Mouse (Mus musculus): ENCODE results near the gene Fam69a. TPM values are rescaled to one million over a fixed set of nuclear protein-coding genes. Genes with fewer than 3 reads are reported as not detected.

Gene Fam69a
- polyA plus RNA-seq, 1 experiment from 2014 or later, result 18.1 TPM

DNA sequence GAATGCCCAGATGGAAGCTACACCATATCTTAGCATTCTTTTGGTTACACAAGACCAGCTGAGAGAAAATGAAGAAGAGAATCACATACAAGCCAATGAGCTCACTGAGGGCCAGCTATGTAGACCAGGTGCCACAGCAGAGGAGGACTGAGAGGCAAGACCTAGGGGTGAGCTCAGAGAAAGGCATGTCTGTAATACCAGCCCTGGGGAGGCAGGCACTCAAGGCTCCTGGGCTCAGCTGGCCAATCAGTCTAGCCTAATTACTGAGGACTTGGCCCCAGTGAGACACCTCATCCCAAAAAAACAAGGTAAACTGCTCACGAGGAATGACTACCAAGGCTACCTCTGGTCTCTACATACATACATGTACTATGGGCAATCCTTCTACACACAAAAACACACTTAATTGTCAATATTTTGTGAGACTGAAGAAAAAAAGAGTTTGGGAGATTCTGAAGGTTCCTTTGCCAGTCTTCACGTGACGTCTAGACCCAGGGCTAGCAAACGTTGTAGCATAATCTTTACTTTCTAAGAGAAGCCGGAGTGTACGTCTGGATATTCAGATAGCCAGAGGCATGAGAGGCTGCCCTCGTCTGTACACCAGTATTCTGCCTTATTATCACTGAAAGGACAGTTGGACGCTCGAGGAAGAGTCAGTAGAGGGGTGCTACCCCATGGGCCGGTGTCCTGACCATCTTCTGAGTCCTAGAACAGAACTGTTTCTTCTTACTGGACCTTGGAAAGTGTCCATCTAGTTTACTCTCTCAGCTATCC lies 51.9 kb downstream of the Fam69a start:
- no peaks in the 10 kb centered on the region for H3K27me3 ChIP-seq (ENCODE audit: control insufficient read depth, insufficient read depth, low read length)
- ATAC-seq (replicated peaks; ENCODE audit: low FRiP score) (no peak), DNase-seq (ENCODE audit: low spot score) (no peak)
- no peaks in the 10 kb centered on the region for H3K4me1 ChIP-seq (replicated peaks; ENCODE audit: control insufficient read depth, insufficient read depth, low read length)
- H3K27ac ChIP-seq (ENCODE audit: low read depth, low read length), result no peak overlapping the region
- H3K9me3 ChIP-seq (ENCODE audit: control insufficient read depth, low read length), result no peaks in the 10 kb centered on the region
- no peaks in the 10 kb centered on the region for H3K36me3 ChIP-seq (ENCODE audit: control insufficient read depth, insufficient read depth, low read length)
- no peak overlapping the region for H3K4me3 ChIP-seq (ENCODE audit: low read depth, low read length)
- no peak overlapping the region for H3K4me2 ChIP-seq (ENCODE audit: low read depth, low read length, severe bottlenecking)
- 90% methylated on average over 10 of the region's 10 CpGs for WGBS
- no peak overlapping the region for H3K9ac ChIP-seq (ENCODE audit: low read length)

DNA sequence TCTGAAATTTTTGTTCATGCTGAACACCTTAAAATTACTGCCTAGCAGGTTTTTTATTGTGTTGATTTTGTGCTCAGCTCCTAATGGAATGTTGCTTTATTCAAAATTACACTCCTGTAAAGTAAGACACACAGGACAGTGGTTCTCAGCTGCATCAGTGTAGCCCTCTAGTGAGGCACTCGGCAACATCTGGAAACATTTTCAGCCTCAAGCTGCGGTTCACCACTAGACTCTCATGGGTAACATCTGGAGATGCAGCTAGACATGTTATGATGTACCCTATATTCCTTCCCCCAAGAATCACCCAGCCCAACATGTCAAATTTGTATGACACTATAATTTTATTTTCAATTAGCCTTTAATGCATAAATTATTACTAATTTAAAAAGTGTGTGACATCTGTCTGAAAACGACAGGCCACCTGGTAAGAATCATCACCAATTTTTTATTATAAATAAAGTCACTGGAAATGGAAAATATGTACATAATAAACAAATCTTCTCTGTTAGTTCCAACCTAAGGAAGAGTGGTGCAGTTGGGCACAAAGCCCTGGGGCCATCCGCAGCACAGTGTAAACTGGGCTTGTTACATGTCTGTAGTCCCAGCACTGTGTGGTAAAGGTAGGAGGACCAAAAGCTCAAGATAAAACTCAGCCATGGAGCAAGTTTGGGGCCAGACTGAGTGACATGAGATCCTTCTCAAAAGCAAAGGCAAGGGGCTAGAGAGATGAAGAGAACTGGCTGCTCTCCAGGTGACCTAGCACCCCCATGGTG lies 53.5 kb downstream of the Fam69a start:
- Histone ChIP-seq H3K4me3 (ENCODE audit: low read depth, low read length) (no peak overlapping the region), H3K4me1 (replicated peaks; ENCODE audit: control insufficient read depth, insufficient read depth, low read length) (no peaks in the 10 kb centered on the region), H3K27me3 (ENCODE audit: control insufficient read depth, insufficient read depth, low read length) (no peaks in the 10 kb centered on the region), H3K27ac (ENCODE audit: low read depth, low read length) (no peak overlapping the region), H3K36me3 (ENCODE audit: control insufficient read depth, insufficient read depth, low read length) (no peaks in the 10 kb centered on the region), H3K4me2 (ENCODE audit: low read depth, low read length, severe bottlenecking) (no peak overlapping the region), H3K9me3 (ENCODE audit: control insufficient read depth, low read length) (no peaks in the 10 kb centered on the region), H3K9ac (ENCODE audit: low read length) (no peak overlapping the region)
- no peak for ATAC-seq (replicated peaks; ENCODE audit: low FRiP score)
- WGBS, result 79% methylated on average over 4 of the region's 4 CpGs
- no peak for DNase-seq (ENCODE audit: low spot score)

DNA sequence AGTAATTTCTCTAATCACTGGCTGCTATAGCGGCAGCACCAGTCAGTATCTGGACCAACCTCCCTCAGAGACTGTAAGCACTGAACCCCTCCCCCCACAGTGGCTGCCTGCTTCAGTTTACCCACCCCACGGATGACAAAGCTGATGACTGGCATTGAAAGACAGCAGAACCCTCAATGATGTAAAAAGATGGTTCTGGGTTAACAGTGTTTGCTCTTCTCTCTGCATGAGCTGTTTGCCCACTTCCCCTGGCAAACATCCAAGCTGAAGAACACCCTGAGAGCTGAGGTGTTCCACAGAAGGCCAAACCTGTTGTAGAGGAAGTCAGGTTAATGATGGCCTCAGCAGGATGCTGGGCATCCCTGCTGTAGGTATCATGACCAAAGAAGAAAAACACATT lies 54.3 kb downstream of the Fam69a start:
- DNase-seq (ENCODE audit: low spot score) (no peak), ATAC-seq (replicated peaks; ENCODE audit: low FRiP score) (no peak)
- WGBS, result 60% methylated on average over 2 of the region's 2 CpGs
- Histone ChIP-seq H3K4me2 (ENCODE audit: low read depth, low read length, severe bottlenecking) (no peak overlapping the region), H3K27ac (ENCODE audit: low read depth, low read length) (no peak overlapping the region), H3K4me1 (replicated peaks; ENCODE audit: control insufficient read depth, insufficient read depth, low read length) (no peaks in the 10 kb centered on the region), H3K9me3 (ENCODE audit: control insufficient read depth, low read length) (no peaks in the 10 kb centered on the region), H3K4me3 (ENCODE audit: low read depth, low read length) (no peak overlapping the region), H3K27me3 (ENCODE audit: control insufficient read depth, insufficient read depth, low read length) (no peaks in the 10 kb centered on the region), H3K9ac (ENCODE audit: low read length) (no peak overlapping the region), H3K36me3 (ENCODE audit: control insufficient read depth, insufficient read depth, low read length) (no peaks in the 10 kb centered on the region)

GRCm38 (mm10) chr5:107926550-107927249 lies 60.2 kb downstream of the Fam69a start:
- no peak overlapping the region for H3K4me2 ChIP-seq (ENCODE audit: low read depth, low read length, severe bottlenecking)
- H3K9ac ChIP-seq (ENCODE audit: low read length), result no peak overlapping the region
- WGBS, result 86% methylated on average over 11 of the region's 11 CpGs
- no peaks in the 10 kb centered on the region for H3K27me3 ChIP-seq (ENCODE audit: control insufficient read depth, insufficient read depth, low read length)
- no peaks in the 10 kb centered on the region for H3K36me3 ChIP-seq (ENCODE audit: control insufficient read depth, insufficient read depth, low read length)
- H3K4me1 ChIP-seq (replicated peaks; ENCODE audit: control insufficient read depth, insufficient read depth, low read length), result no peaks in the 10 kb centered on the region
- H3K9me3 ChIP-seq (ENCODE audit: control insufficient read depth, low read length), result no peaks in the 10 kb centered on the region
- no peak overlapping the region for H3K4me3 ChIP-seq (ENCODE audit: low read depth, low read length)
- ATAC-seq (replicated peaks; ENCODE audit: low FRiP score), result no peak
- DNase-seq (ENCODE audit: low spot score), result no peak
- H3K27ac ChIP-seq (ENCODE audit: low read depth, low read length), result no peak overlapping the region

DNA sequence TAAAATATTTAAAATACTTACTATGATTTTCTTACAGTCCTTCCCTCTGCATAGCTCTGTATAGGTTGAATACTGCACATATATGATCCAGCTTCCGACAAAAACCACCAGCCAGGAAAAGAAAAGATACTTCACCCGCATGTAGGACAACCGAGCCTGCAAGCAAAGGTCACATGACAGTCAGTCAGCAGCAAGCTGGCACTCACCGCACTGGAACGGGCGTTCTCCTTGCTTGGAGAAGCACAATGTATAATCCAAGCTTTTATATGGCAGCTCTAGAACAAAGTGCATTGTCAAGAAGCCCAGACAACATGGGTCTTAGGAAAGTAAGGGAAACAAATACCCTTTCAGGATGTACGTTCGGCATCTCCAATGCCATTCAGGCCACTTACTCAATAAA lies 62.3 kb downstream of the Fam69a start:
- Histone ChIP-seq H3K9me3 (ENCODE audit: control insufficient read depth, low read length) (no peaks in the 10 kb centered on the region), H3K27ac (ENCODE audit: low read depth, low read length) (no peak overlapping the region), H3K36me3 (ENCODE audit: control insufficient read depth, insufficient read depth, low read length) (no peaks in the 10 kb centered on the region), H3K4me1 (replicated peaks; ENCODE audit: control insufficient read depth, insufficient read depth, low read length) (no peaks in the 10 kb centered on the region), H3K4me2 (ENCODE audit: low read depth, low read length, severe bottlenecking) (no peak overlapping the region), H3K9ac (ENCODE audit: low read length) (no peak overlapping the region), H3K27me3 (ENCODE audit: control insufficient read depth, insufficient read depth, low read length) (no peaks in the 10 kb centered on the region), H3K4me3 (ENCODE audit: low read depth, low read length) (no peak overlapping the region)
- ATAC-seq (replicated peaks; ENCODE audit: low FRiP score), result no peak
- DNase-seq (ENCODE audit: low spot score), result no peak
- WGBS, result 82% methylated on average over 8 of the region's 8 CpGs

GRCm38 (mm10) chr5:107922836-107923235 lies 64.0 kb downstream of the Fam69a start:
- no peaks in the 10 kb centered on the region for H3K27me3 ChIP-seq (ENCODE audit: control insufficient read depth, insufficient read depth, low read length)
- H3K4me3 ChIP-seq (ENCODE audit: low read depth, low read length), result no peak overlapping the region
- WGBS, result 94% methylated on average over 1 of the region's 1 CpGs
- no peak overlapping the region for H3K9ac ChIP-seq (ENCODE audit: low read length)
- DNase-seq (ENCODE audit: low spot score) (no peak), ATAC-seq (replicated peaks; ENCODE audit: low FRiP score) (no peak)
- no peak overlapping the region for H3K4me2 ChIP-seq (ENCODE audit: low read depth, low read length, severe bottlenecking)
- H3K4me1 ChIP-seq (replicated peaks; ENCODE audit: control insufficient read depth, insufficient read depth, low read length), result no peaks in the 10 kb centered on the region
- no peaks in the 10 kb centered on the region for H3K36me3 ChIP-seq (ENCODE audit: control insufficient read depth, insufficient read depth, low read length)
- H3K9me3 ChIP-seq (ENCODE audit: control insufficient read depth, low read length), result no peaks in the 10 kb centered on the region
- no peak overlapping the region for H3K27ac ChIP-seq (ENCODE audit: low read depth, low read length)

GRCm38 (mm10) chr5:107921400-107922252 lies 65.3 kb downstream of the Fam69a start:
- Histone ChIP-seq H3K4me1 (replicated peaks; ENCODE audit: control insufficient read depth, insufficient read depth, low read length) (no peaks in the 10 kb centered on the region), H3K27ac (ENCODE audit: low read depth, low read length) (no peak overlapping the region), H3K4me2 (ENCODE audit: low read depth, low read length, severe bottlenecking) (no peak overlapping the region), H3K9ac (ENCODE audit: low read length) (no peak overlapping the region), H3K4me3 (ENCODE audit: low read depth, low read length) (no peak overlapping the region), H3K9me3 (ENCODE audit: control insufficient read depth, low read length) (no peaks in the 10 kb centered on the region), H3K27me3 (ENCODE audit: control insufficient read depth, insufficient read depth, low read length) (no peaks in the 10 kb centered on the region), H3K36me3 (ENCODE audit: control insufficient read depth, insufficient read depth, low read length) (no peaks in the 10 kb centered on the region)
- ATAC-seq (replicated peaks; ENCODE audit: low FRiP score) (peak; percentile 56), DNase-seq (ENCODE audit: low spot score) (no peak)
- 76% methylated on average over 2 of the region's 2 CpGs for WGBS

DNA sequence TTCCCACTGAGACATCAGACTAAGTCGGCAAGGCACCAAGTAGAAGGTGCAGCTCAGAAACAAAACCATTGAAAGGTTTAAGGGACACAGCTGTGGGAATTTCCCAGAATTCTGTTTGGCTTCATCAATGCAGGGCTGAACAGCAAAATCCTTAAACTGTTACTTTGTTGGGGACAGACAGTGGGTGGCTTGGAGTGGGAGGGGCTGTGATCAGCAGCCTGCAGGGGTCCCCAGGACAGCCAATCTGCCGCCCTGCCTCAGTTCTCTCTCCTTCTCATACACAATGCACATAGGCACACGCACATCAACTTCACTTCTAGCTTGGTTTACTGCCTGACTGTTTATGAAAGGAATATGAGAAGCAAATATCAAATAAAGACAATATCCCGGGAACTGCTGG lies 71.6 kb downstream of the Fam69a start:
- Histone ChIP-seq H3K27ac (ENCODE audit: low read depth, low read length) (no peak overlapping the region), H3K9ac (ENCODE audit: low read length) (no peak overlapping the region; the same call in 1 of the 2 replicates), H3K4me1 (replicated peaks; ENCODE audit: control insufficient read depth, insufficient read depth, low read length) (no peaks in the 10 kb centered on the region), H3K4me3 (ENCODE audit: low read depth, low read length) (no peak overlapping the region), H3K9me3 (ENCODE audit: control insufficient read depth, low read length) (no peaks in the 10 kb centered on the region), H3K27me3 (ENCODE audit: control insufficient read depth, insufficient read depth, low read length) (no peaks in the 10 kb centered on the region), H3K4me2 (ENCODE audit: low read depth, low read length, severe bottlenecking) (no peak overlapping the region), H3K36me3 (ENCODE audit: control insufficient read depth, insufficient read depth, low read length) (no peaks in the 10 kb centered on the region)
- ATAC-seq (replicated peaks; ENCODE audit: low FRiP score) (no peak), DNase-seq (ENCODE audit: low spot score) (no peak)
- WGBS, result 37% methylated on average over 4 of the region's 4 CpGs

Measured in forebrain, embryonic 11.5 days (tissue).